Mouse (Mus musculus) midbrain, postnatal 0 days (tissue): ENCODE results near the gene Ajuba. TPM values are rescaled to one million over a fixed set of nuclear protein-coding genes. Genes with fewer than 3 reads are reported as not detected.

Experiments used
- ATAC-seq: fragments of 200-750 bp; cut with Nextera tagmentation; 2 replicates; pipeline ENCODE4 v1.8.0; 2017; ENCODE audit warnings: moderate number of reproducible peaks, mild to moderate bottlenecking, moderate TSS enrichment, moderate library complexity; ENCODE audit not compliant: low FRiP score
- DNase-seq: peaks from one replicate; pipeline ENCODE4 v3.0.0-alpha.2; 2015; ENCODE audit warnings: low spot score
- H3K27ac ChIP-seq: fragments of 300-500 bp; sonication (generic); 2 replicates; pipeline ENCODE4 v1.5.1; 2014; ENCODE audit warnings: low read depth, mild to moderate bottlenecking, low read length, mixed read lengths
- H3K27me3 ChIP-seq: fragments of 300-500 bp; sonication (generic); 2 replicates; pipeline ENCODE4 v1.6.1; 2014; ENCODE audit warnings: low read length, control low read depth, mixed read lengths; ENCODE audit not compliant: insufficient read depth
- H3K36me3 ChIP-seq: fragments of 300-500 bp; sonication (generic); 2 replicates; pipeline ENCODE4 v1.6.1; 2014; ENCODE audit warnings: low read length, control low read depth, mixed read lengths; ENCODE audit not compliant: insufficient read depth
- H3K4me1 ChIP-seq: fragments of 300-500 bp; sonication (generic); 2 replicates; pipeline ENCODE4 v1.6.1; 2014; ENCODE audit warnings: mild to moderate bottlenecking, control low read depth, antibody characterized with exemption, low read length, mixed read lengths; ENCODE audit not compliant: insufficient read depth
- H3K4me2 ChIP-seq: fragments of 300-500 bp; sonication (generic); 2 replicates; pipeline ENCODE4 v1.6.1; 2014; ENCODE audit warnings: low read depth, mild to moderate bottlenecking, low read length, mixed read lengths; ENCODE audit not compliant: poor library complexity, severe bottlenecking
- H3K4me3 ChIP-seq: fragments of 300-500 bp; sonication (generic); 2 replicates; pipeline ENCODE4 v1.5.1; 2014; ENCODE audit warnings: low read depth, mild to moderate bottlenecking, low read length, moderate library complexity
- H3K9ac ChIP-seq: fragments of 300-500 bp; sonication (generic); replicated peaks from 2 replicates; pipeline ENCODE4 v1.6.1; 2014; ENCODE audit warnings: mild to moderate bottlenecking, low read length, moderate library complexity, mixed read lengths; ENCODE audit not compliant: poor library complexity, severe bottlenecking
- H3K9me3 ChIP-seq: fragments of 300-500 bp; sonication (generic); 2 replicates; pipeline ENCODE4 v1.6.1; 2016; ENCODE audit warnings: low read length, control low read depth
- CTCF ChIP-seq: IDR thresholded peaks from 2 replicates; pipeline ENCODE4 v1.5.1; 2016; ENCODE audit warnings: antibody characterized with exemption, mild to moderate bottlenecking
- WGBS: fragments of 180-500 bp; shearing (Covaris S2); extraction: QIAGEN DNeasy Blood & Tissue Kit; methylation state at CpG from one replicate; pipeline ENCODE4 v1.1.7; 2014; 5-methylcytosine and 5-hydroxymethylcytosine counted together
- polyA plus RNA-seq: library from polyadenylated mRNA; unstranded; fragments of >200 nt; fragmentation: Nextera tagmentation; extraction: Ambion mirVana; gene quantifications from 2 replicates; pipeline ENCODE4 v1.2.1, GENCODE M21; 2015
- total RNA-seq: library from RNA; depleted of rRNA; stranded (reverse); fragments of >200 nt; gene quantifications from 2 replicates; pipeline ENCODE4 v1.2.3, GENCODE M21; 2014

Gene Ajuba
- total and polyA plus RNA-seq, 2 experiments from 2014 or later, result 3.9 to 8.1 TPM

DNA sequence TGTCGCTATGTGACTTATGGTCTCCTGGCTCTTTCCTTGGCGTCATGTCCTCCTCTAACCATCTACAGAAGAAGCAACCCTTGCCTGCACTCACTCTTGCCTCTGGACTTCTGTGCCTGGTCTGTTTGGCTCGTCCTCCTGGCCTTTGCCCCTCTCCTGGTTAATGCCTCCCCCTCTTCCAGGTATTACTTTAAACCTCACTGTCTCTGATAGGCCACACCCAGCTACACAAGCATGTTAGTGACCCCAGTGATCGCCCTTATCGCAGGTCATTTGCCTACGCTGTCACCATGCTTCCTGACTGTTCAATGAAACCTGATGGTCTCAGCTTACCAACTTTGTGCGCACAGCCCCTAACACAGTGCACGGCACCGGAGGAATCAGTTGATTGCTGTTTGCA, 5.2 kb upstream of the Ajuba start:
- ATAC-seq, result no peak

DNA sequence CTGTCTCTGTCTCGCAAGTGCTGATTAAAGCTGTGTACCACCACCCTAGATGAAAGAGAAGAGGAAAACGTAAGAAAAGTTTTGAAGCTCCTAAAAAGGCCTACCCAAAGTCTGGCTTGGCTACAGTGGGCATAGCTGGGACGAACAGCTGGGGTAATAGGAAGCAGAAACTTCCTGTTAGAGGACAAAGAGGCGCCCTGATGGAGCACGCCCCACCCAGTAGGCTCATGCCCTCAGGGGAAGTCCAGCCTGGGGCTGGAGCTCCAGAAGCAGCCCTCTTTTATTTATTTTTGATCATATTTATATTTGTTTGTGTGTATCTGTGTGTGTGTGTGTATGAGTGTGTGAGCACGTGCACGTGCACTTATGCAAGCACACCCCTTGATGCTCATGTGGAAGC, 2.3 kb upstream of the Ajuba start:
- WGBS, result 89% methylated on average over 7 of the region's 7 CpGs
- DNase-seq, result no peak
- Histone ChIP-seq H3K9me3 (no peaks in the 10 kb centered on the region), H3K9ac (no peak overlapping the region), H3K4me1 (0 out of 2 replicates have a peak, but pooled peaks cover 4% of the 10 kb centered on the region), H3K27me3 (peaks cover 23% of the 10 kb centered on the region), H3K4me3 (no peak overlapping the region), H3K27ac (no peak overlapping the region), H3K4me2 (no peak overlapping the region), H3K36me3 (peaks cover under 1% of the 10 kb centered on the region; the same call in 1 of the 2 replicates)
- no peak for ATAC-seq
- no peak for TF ChIP-seq CTCF

More for the DNA sequence above, 5.2 kb upstream of the Ajuba start:
- no peak for DNase-seq
- Histone ChIP-seq H3K36me3 (peaks cover 5% of the 10 kb centered on the region; the same call in 1 of the 2 replicates), H3K27me3 (no peaks in the 10 kb centered on the region), H3K9ac (no peak overlapping the region), H3K4me1 (no peaks in the 10 kb centered on the region), H3K4me2 (no peak overlapping the region), H3K9me3 (no peaks in the 10 kb centered on the region), H3K4me3 (no peak overlapping the region), H3K27ac (no peak overlapping the region)
- TF ChIP-seq CTCF, result no peak
- WGBS, result 93% methylated on average over 9 of the region's 9 CpGs

DNA sequence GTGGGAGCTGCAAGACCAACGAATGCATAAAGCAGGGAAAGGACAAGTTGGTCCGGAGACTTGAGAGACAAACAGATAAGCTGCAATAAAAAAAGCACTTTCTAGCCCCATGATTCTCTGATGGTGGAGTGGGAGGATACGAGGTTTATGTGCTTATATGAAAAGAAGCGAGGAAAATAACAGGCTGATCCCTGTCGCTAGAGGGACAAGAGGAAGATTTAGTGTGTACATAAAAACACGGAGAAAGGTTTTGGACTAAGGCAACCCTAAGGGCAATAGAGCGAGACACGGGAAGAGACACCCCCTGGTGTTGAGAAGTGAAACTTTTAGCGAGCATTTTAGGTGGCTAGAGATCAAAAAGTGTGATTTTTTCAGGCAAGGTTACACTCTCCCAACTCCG, 705 bp upstream of the Ajuba start:
- Histone ChIP-seq H3K4me2 (peak overlapping the region; percentile 83), H3K27me3 (peaks cover 36% of the 10 kb centered on the region), H3K4me1 (0 out of 2 replicates have a peak, but pooled peaks cover 4% of the 10 kb centered on the region), H3K27ac (peak overlapping the region; percentile 63; the same call in 1 of the 2 replicates), H3K9me3 (no peaks in the 10 kb centered on the region), H3K4me3 (peak overlapping the region; percentile 52), H3K9ac (peak overlapping the region; percentile 39; the same call in 1 of the 2 replicates), H3K36me3 (no peaks in the 10 kb centered on the region)
- TF ChIP-seq CTCF, result peak; percentile 75
- DNase-seq, result peak; percentile 53
- no peak for ATAC-seq
- 1% methylated on average over 10 of the region's 10 CpGs for WGBS

DNA sequence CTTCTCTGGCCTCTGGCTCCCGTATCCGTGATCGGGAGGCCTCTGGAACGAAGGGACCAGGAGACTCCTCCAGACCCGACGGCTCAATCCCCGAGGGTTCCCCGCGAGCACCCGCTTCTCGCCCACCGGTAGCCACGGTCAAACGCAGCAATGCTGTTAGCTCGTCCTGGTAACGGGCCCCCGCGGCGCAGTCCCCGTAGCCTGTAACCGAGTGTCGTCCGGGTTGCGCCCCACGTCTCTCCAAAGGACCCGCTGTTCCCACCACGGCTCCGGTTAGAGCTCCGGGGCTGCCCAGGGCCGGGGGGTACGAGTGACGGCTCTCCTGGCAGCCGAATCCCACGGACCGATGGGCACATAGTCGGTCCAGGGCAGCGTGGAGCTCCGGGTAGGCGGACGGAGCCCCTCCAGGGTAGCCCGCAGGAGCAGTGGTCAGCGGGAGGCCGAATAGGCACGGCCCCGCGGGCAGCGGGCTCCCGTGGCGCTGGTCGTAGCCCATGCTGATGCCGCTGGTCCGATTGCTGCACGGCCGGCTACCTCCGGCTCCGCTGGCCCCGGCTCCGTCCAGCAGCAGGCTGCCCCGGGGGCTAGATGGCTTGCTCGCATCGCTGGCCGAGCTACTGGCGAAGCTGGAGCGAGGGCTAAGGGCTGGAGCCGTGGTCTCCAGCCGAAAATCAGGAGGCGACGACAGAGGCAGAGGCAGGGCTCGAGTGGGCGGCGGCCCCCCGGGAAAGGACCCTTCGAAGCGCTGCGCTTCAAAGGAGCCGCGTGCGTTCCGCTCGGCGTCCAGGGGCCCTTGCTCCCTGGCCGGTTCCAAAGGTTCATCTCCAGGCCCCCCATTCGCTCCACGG, 893 bp downstream of the Ajuba start:
- no peaks in the 10 kb centered on the region for H3K9me3 ChIP-seq
- H3K4me1 ChIP-seq, result 0 out of 2 replicates have a peak, but pooled peaks cover 4% of the 10 kb centered on the region
- no peak overlapping the region for H3K27ac ChIP-seq
- peak overlapping the region; percentile 52 for H3K4me3 ChIP-seq
- peak overlapping the region; percentile 51 for H3K9ac ChIP-seq
- H3K4me2 ChIP-seq, result peak overlapping the region; percentile 83
- no peaks in the 10 kb centered on the region for H3K36me3 ChIP-seq
- peaks cover 36% of the 10 kb centered on the region for H3K27me3 ChIP-seq
- ATAC-seq (no peak), DNase-seq (no peak)
- under 1% methylated on average over 80 of the region's 84 CpGs for WGBS
- no peak for TF ChIP-seq CTCF

DNA sequence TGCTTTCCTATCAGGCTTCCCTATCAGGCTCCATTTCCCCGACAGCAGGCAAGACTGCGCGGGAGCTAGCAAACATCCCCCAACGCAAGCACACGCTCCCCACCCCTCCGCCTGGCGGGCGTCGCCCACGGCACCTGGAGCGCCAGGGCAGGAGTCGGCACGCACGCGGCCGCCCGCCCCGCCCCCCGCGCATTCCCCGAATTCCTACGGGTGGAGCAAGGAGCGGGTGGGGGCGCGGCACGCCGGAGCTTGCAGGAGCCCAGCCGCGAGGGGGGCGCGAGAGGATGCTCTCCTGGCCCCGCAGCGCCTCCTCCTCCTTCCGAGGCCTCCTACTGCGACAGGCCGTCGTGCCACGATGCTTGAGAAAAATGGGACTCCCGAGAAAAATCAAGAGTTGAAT, 1.7 kb downstream of the Ajuba start:
- 0 out of 2 replicates have a peak, but pooled peaks cover 4% of the 10 kb centered on the region for H3K4me1 ChIP-seq
- H3K27ac ChIP-seq, result no peak overlapping the region
- DNase-seq (no peak), ATAC-seq (no peak)
- H3K36me3 ChIP-seq, result no peaks in the 10 kb centered on the region
- peak overlapping the region; percentile 52 for H3K4me3 ChIP-seq
- H3K9me3 ChIP-seq, result no peaks in the 10 kb centered on the region
- whole genome bisulfite sequencing, result under 1% methylated on average over 35 of the region's 39 CpGs
- H3K4me2 ChIP-seq, result peak overlapping the region; percentile 83
- H3K9ac ChIP-seq, result 0 out of 2 replicates have a peak overlapping the region, but pooled peaks have one; percentile 36
- H3K27me3 ChIP-seq, result peaks cover 36% of the 10 kb centered on the region
- no peak for TF ChIP-seq CTCF

DNA sequence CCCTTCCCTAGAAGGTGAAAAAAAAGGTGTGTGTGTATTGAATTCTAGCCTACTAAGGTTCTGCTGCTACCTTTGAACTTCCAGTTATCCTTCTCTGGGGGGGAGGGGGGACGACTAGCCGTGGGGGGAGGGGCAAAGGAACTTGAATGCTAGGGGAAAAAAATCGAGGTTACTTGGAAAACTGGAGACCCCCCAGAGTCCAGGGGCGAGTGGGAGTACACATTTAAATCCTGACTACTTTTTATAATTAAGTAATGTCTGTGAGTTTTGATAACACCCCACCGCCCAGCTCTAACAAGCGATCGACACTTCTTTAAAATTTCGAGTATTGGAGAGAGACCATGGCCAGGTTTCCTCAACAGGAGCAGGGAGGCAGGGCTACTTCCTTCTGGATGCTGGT, 2.3 kb downstream of the Ajuba start:
- H3K27me3 ChIP-seq, result peaks cover 36% of the 10 kb centered on the region
- H3K9me3 ChIP-seq, result no peaks in the 10 kb centered on the region
- H3K4me2 ChIP-seq, result peak overlapping the region; percentile 83
- H3K4me1 ChIP-seq, result 0 out of 2 replicates have a peak, but pooled peaks cover 4% of the 10 kb centered on the region
- no peaks in the 10 kb centered on the region for H3K36me3 ChIP-seq
- no peak for DNase-seq
- H3K27ac ChIP-seq, result no peak overlapping the region
- H3K4me3 ChIP-seq, result peak overlapping the region; percentile 52; the same call in 1 of the 2 replicates
- H3K9ac ChIP-seq, result no peak overlapping the region
- TF ChIP-seq CTCF, result no peak
- 7% methylated on average over 8 of the region's 8 CpGs for WGBS
- ATAC-seq, result no peak
